Mouse (Mus musculus): Measurements from ENCODE around the gene Pdk2. TPM values are rescaled to one million over a fixed set of nuclear protein-coding genes. Genes with fewer than 3 reads are reported as not detected.
A peak's percentile ranks its signal among the peaks of the same experiment; 100 is the strongest.

Pdk2 gene
- polyA plus RNA-seq (2012; rRNA removed), result 34.6 and 59.4 TPM in 2 replicates

DNA sequence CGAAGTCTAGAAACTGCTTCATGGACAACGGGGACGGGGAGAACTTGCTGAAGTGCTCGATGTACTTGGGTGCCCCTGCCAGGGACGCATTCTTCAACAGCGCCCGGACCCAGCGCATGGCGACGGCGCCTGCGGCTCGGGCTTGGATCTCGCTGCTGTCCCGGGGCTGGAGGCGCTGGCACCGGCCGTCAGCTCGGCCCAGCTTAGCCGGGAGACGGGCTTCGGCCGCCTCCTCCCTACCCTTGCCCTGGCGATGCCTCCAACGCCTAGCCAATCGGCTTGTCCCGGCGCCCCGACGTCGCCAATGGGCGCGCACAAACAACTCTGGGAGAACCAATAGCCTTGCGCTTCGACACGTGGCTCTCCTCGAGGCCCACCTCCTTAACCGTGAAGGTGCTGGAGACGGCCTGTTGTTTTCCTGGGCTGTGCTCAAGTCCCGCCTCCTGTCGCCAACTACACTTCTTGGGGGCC, at the start of gene Pdk2:
Gene Pdk2 (minus strand): TSS at position 216 of the 471 bp plus-strand sequence.
- peak; percentile 89 for DNase-seq (ENCODE audit: low spot score)

- DNase-seq (ENCODE audit: low spot score), result no peak
Measured at GRCm38 (mm10) chr11:95088857-95089779, 48.0 kb upstream of the Pdk2 start.

DNA sequence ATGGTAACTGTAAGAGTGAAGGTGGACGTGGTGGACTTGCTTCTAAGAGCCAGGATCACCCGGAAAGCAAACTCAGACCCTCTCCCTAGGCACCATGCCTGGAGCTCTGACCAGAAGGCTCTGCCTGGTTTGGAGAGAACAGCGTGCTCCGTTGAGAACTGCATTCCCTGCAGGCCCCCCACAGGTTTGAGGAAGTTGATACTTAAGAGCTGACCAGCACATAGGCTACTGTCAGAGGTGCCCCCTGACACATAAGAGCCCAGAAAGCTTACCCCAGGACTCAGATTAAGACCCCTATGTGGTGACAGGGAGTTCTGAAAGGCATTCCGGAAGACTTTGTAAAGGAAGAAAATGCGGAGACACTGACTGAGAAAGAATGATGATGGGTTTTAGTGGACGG, 47.1 kb upstream of the Pdk2 start:
- DNase-seq (ENCODE audit: low spot score), result no peak

- no peak for DNase-seq (ENCODE audit: low spot score)
Measured at GRCm38 (mm10) chr11:95087301-95088228, 46.4 kb upstream of the Pdk2 start.

GRCm38 (mm10) chr11:95086229-95086628, 45.1 kb upstream of the Pdk2 start:
- DNase-seq (ENCODE audit: low spot score), result no peak

DNA sequence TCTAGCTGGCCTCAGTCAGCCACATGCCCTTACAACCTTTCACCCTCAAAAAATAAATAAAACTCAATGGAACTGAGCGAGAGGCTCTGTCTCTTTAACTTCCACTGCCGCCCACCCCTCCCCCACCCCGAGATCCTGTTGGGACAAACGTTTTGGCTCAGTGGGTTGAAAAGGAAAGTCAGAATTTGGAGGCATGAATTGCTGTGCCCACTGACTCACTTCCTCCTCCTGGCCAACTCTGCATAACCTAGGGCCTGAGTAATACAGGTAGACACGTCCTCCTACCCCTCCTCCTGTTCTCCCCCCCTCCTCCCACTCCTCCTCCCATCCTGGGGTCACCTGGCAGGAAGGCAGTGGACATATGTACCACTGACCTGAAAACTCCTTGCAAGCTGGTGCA, 44.6 kb upstream of the Pdk2 start:
- no peak for DNase-seq (ENCODE audit: low spot score)

- no peak for DNase-seq (ENCODE audit: low spot score)
Measured at GRCm38 (mm10) chr11:95084811-95085382, 43.7 kb upstream of the Pdk2 start.

- no peak for DNase-seq (ENCODE audit: low spot score)
Measured at GRCm38 (mm10) chr11:95084175-95084574, 43.0 kb upstream of the Pdk2 start.

DNA sequence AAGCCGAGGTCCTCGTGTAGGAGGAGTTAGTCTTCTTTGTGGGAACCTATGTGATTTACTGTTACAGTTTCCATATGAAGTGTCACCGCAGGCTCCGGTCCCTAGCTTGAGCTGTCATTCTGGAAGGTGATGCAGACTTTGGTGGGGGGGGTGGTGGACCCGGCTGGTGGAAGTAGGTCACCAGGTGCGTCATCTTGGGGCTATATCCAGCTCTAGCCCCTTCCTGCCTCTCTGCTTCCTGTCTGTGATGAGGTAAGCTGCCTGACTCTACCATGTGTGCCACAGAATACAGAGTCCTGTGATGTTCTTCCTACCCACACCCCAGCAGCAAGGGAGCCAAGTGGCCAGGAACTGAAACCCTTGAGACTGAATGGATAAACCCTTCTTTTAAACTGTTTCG, 41.7 kb upstream of the Pdk2 start:
- no peak for DNase-seq (ENCODE audit: low spot score)

DNA sequence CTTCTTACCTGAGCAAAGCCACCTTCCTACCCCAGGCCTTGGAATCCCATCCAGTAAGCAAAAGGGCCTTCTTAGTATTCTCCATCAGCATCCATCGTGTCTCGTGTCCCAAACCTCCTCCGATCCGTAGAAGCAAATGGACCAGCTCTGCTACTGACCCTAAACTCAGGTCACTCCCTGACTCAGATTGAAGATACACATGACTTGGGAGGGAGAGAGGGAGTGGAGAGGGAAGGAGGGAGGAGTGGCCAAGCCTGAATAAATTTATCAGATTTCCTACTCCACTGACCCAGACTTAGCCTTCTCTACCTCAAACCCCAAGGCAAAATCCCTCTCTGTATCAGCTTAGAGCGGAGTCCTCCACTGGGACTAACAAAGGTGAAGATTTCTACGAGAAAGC, 39.6 kb upstream of the Pdk2 start:
- no peak for DNase-seq (ENCODE audit: low spot score)

- DNase-seq (ENCODE audit: low spot score), result no peak
Measured at GRCm38 (mm10) chr11:95079256-95079875, 38.2 kb upstream of the Pdk2 start.

- DNase-seq (ENCODE audit: low spot score), result no peak
Measured at GRCm38 (mm10) chr11:95077956-95078355, 36.8 kb upstream of the Pdk2 start.

DNA sequence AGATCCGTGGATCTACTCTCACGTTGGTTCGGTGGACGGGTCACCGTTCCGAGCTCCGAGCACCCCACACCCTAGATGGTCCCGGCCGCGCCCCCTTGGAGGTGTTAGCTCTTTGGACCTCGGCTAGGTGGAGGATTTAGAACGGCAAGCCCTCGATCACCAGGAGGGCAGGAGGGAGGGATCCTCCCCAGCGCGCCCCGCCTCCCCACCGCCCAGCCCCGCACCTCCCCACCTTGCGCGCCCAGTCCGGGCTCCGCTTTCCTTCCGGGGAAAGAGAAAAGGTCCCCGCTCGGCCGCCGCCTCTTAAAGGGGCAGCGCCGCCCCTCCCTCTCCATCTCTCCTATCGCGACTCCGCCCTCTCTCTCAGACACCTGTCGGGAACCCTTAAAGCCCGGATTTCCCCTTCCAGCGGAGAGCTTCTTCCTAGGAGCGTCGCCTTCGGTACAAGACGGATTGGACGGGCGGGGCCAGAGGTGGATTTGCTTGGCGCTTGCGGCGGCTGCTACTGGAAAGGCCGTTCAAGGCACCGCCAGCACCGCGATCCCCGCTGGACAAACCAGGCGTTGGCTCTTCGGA, 35.5 kb upstream of the Pdk2 start, which contains the start of gene Itga3:
Gene Itga3 (minus strand): TSS at position 266 of the 576 bp plus-strand sequence.
- DNase-seq (ENCODE audit: low spot score), result peak; percentile 73

DNA sequence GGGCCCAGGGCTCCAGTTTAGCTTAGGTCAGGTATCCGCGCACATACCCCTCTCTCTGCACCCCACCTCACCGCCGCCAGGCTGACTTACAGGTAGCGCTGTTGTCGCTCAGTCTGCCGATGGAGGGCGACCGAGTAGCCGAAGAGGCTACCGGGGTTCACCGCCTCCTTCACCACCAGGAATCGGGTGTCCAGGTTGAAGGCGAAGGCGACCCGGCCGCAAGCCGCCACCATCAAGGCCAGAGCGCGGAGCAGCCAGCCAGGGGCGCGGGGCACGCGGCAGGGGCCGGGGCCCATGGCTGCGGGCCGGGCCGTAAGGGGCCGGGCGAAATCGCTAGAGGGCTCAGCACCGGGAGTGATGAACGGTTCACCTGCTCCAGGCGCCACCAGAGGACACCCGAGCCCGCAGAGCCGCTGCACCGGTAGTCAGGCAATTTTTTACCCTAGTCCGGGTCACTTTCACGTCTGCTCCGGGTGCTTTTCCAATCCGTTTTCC, 34.9 kb upstream of the Pdk2 start:
- peak; percentile 71 for DNase-seq (ENCODE audit: low spot score)

DNA sequence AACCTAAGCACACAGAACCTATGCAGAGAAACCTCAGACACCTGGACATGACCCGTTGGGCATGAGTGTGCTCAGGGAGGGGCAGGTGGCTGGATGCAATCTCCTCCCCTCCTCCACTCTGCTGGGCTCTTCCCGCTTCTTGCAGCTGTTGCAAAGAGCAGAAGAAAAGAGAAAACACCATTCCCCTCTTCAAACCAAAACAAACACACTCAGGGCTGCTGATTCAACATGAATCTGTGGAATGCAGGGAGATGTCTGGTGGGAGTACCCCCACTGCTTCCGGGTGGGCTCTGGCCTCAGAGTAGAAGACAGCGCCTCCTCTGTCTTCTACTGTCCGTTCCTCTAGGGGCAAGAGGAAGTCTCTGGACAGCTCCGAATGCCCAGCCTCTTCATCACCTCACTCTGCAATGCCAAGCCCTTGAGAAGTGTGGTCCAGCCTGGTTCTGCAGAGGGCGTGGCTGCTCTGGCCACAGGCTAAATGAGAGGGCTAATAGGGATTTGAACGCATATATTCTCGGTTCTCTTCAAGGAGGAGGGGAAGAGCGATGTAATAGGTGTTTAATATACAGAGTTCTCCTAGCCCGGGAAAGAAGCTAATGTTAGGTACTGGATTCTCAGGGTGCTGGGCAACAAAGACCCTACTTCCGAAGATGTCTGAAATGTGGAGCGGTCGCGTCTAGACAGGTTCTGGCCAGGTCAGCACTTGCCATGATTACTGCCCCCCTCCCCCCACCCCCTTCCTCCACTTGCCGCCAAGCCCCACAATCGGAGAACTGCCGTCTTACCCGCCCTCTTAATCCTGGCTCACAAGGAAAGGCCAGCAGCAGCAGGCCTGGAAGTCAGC, 34.3 kb upstream of the Pdk2 start:
- DNase-seq (ENCODE audit: low spot score), result no peak

DNA sequence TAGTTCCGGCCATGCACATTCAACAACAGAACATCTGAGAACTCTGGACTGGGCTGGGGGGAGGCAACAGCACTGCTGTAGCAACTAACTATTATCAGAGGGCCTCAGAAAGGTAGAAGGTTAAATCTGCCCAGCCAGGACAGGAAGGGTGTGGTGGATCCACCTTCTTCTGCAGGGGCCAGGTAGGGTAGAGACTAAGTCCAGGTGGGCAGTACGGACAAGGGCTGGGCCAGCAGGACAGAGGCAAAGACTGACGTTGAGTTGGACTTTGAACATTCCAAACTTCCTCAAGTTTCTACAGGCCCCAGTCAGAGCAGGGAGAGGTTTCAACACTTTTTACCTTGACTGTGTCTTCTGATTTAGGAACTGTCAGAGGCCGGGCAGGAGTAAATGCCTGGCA, 33.5 kb upstream of the Pdk2 start:
- no peak for DNase-seq (ENCODE audit: low spot score)

- no peak for DNase-seq (ENCODE audit: low spot score)
Measured at GRCm38 (mm10) chr11:95073835-95074234, 32.7 kb upstream of the Pdk2 start.

- DNase-seq (ENCODE audit: low spot score), result no peak
Measured at GRCm38 (mm10) chr11:95072804-95073203, 31.6 kb upstream of the Pdk2 start.

DNA sequence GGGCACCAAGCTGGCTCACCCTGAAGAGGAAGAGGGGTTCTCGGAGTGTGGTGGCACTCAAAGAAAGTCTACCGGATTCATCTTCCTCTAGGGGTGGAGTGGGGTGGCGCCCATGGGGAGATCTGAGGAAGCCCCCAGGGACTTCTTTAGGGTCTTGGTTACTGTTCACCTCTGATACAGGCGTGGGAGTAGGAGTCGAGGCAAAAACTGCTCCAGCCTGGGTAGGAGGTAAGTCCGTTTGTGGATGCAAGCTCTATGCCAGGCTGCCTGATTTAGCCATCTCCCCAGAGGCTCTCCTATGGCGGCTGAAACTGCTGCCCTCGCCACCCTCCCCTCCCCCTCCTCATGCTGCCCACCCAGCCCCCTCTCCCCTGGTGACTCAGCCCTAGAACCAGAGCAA, 31.0 kb upstream of the Pdk2 start:
- no peak for DNase-seq (ENCODE audit: low spot score)

DNA sequence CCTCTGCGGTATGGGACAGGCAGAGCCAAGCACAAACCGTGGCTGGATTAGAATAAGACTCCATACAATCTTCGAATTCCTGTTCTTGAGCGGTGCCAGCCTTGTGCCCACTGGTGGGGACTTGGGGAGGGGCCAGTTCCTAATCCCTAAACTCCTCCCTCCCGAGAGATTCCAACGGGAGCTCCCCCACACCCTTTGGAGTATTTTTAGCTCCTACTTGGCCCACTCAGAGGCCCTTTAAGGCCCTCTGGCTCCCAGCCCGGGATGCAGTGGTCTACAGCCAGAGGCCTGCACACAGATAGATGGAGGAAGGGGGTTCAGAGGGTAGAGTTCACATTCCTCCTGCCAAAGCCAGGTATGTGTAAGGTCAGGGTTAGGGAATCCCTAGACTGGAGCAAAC, 30.1 kb upstream of the Pdk2 start:
- DNase-seq (ENCODE audit: low spot score), result no peak

Measured in urinary bladder, adult 2 months (tissue).